Mouse (Mus musculus): ENCODE results near the gene Vmn2r51.
"Not testable (repeated sequence)": the region's sequence is repeated elsewhere in the genome, so short reads cannot be mapped to it uniquely, and the experiment has no call there.

Vmn2r51 gene

DNA sequence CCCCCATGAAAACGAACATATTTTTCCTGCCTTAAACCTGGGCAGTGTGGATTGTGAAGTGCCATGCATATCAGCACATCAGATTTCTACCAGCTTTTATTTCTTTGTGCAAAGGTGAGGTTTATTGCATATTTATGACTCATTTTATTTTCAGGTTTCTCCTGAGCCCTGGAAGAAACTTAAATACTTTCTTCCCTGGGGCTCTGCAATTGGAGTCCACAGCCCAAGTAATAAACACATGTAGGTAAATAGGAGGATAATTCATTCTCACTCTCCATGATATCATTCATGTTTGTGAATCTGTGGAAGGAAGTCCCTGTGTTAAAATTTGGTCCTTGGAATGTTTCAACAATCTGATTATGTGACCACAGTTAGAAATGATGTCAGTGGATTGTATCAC is at the start of gene Vmn2r51:
Gene Vmn2r51 (minus strand): TSS at position 101 of the 400 bp plus-strand sequence.
- DNase-seq (ENCODE audit: low spot score in 2 of 2) = not testable (repeated sequence)

DNA sequence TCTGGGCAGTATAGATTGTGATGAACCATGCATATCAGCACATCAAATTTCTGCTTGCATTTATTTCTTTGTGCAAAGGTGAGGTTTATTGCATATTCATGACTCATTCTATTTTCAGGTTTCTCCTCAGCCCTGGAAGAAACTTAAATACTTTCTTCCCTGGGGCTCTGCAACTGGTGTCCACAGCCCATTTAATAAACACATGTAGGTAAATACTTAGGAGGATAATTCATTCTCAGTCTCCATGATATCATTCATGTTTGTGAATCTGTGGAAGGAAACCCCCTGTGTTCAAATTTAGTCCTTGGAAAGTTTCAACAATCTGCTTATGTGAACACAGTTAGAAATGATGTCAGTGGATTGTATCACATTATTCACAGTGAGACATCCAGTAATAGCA is 52.3 kb downstream of the Vmn2r51 start, which contains the start of gene Vmn2r50:
Gene Vmn2r50 (minus strand): TSS at position 101 of the 400 bp plus-strand sequence.
- not testable (repeated sequence) for DNase-seq (ENCODE audit: low spot score in 2 of 2)

Measured in frontal cortex, postnatal 25 days (tissue).